Mouse (Mus musculus) C2C12 (cell line): ENCODE results near the gene Lyrm1.

Experiments used
- CEBPB ChIP-seq: IDR thresholded peaks from one replicate; pipeline ENCODE4 v1.6.1; 2011; ENCODE audit warnings: low read depth, mild to moderate bottlenecking, control low read depth, moderate library complexity
- CTCF ChIP-seq: IDR thresholded peaks from one replicate; pipeline ENCODE4 v1.5.1; 2011; ENCODE audit not compliant: control insufficient read depth, insufficient read depth, insufficient read length
- MYOD1 ChIP-seq: IDR thresholded peaks from one replicate; pipeline ENCODE4 v1.6.1; 2011; ENCODE audit warnings: low read depth; ENCODE audit not compliant: control insufficient read depth, insufficient read length
- USF1 ChIP-seq: IDR thresholded peaks from one replicate; pipeline ENCODE4 v1.6.1; 2011; ENCODE audit warnings: low read depth, mild to moderate bottlenecking, control low read depth, moderate library complexity

DNA sequence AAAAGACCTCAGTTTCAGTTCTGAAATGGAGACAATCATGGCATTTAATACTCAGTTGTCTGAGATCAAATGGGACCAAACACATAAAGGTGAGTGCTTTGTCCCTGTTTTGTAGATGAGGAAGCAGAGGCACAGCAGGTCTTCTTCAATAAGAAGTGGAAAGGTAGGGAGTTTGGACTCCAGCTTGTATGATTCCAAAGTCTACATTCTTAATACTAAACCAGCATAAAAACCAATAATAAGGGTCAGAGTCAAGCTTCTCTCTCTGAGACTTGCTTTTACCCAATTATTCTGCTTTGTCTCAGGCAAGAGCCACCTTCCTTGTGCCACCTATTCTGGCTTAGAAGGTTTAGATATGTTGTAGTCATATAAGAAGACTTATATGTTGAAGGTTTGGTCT is 82.9 kb downstream of the Lyrm1 start:
- no peak for TF ChIP-seq CTCF
- no peak for TF ChIP-seq USF1
- no peak for TF ChIP-seq CEBPB
- no peak for TF ChIP-seq MYOD1
